Mouse (Mus musculus) heart, postnatal 25 days (tissue): ENCODE measurements at regions not wholly inside any gene's neighbourhood (a gene's known extent, or its start where the extent isn't known, plus 50 kb on each side); places are given as distances from the start of the nearest gene placed in this dataset.

ENCODE experiments used
- DNase-seq: peaks from one replicate; pipeline ENCODE4 v3.0.0; 2022; ENCODE audit warnings: low spot score
- intact Hi-C: fragments of 180-260 bp; cut with DNase I; formaldehyde crosslinking; loops from one replicate; pipeline ENCODE4 v1.15.1; 2025

DNA sequence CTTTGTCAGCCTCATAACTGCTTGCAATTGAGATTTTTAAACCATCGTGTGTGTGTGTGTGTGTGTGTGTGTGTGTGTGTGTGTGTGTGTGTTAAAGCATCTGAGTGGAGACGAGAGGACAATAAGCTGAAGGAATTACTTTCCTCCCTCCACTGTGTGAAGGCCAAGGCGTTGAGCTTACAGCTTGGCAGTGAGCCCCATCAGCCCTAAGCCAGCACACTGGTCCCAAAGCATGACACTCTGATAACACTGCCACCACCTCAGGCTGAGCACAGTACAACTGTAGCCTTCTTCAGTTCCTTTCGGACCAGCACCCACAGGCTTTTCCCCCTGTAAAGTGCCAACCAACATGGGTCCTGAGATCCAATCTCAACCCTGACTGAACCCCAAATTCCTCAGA is 85.1 kb upstream of the Egln3 start:
- DNase-seq, result no peak
- intact Hi-C loops, result no loop called here

- intact Hi-C loops, result no loop called here
- DNase-seq, result no peak
These were observed 84.4 kb upstream of the Egln3 start for GRCm38 (mm10) chr12:54288041-54288502.

- intact Hi-C loops, result no loop called here
- peak; percentile 21 for DNase-seq
These were observed 83.5 kb upstream of the Egln3 start for GRCm38 (mm10) chr12:54286911-54287819.

- intact Hi-C loops, result loop anchor here (5.0 kb wide), 1 partner anchor 76 kb away; no protein-coding TSS in a partner anchor
- DNase-seq, result no peak
These were observed 80.0 kb upstream of the Egln3 start for GRCm38 (mm10) chr12:54283646-54284045.

- DNase-seq, result no peak
- intact Hi-C loops, result loop anchor here (5.0 kb wide), 1 partner anchor 76 kb away; no protein-coding TSS in a partner anchor
These were observed 79.4 kb upstream of the Egln3 start for GRCm38 (mm10) chr12:54283011-54283410.

DNA sequence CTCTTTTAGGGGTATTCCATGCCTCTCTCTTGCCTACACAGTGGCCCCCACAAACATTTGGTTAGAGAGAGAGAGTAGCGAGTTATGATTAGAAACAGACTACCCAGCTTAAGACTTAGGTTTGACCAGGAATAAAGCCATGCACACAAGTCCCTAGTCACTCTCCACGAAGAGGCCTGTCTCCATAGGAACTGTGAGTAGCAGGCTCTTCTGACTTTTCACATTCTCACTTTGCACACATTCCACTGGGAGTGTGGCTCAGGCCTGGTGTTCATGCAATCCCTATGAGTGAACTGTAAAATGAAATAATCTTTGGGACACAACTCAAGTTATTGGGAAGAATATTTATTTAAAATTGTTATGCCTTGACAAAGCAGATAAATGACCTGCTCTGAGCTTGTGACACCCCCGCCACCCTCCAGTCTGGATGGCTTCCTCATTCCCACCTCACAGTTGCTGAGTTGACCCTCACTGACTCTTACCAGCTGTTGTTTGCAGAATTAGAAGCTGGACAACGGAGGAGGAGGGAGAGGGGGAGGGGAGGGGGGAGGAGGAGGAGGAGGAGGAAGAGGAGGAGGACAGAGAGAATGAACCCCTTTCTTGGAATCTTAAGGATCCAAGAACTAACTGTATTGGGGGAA is 78.7 kb upstream of the Egln3 start:
- DNase-seq, result no peak

DNA sequence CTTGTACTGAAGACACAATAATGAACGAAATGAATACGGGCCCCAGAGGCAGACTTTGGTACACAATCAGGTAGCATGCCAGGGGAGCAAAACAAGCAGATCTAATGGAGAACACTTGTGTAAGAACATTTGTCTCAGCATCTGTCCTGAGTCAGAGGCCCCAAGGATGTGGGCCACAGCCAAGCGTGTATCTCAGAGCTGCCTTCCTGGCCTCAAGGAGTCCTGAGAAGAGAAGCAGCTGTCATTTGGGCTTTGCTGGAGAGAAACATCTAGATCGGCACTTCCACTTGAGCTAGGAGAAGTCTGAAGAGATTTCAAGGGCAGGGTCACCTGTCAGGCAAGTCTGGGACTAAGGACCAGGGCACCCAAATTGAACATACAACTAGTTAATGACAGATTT is 76.8 kb upstream of the Egln3 start:
- intact Hi-C loops, result loop anchor here (5.0 kb wide), 1 partner anchor 73 kb away; no protein-coding TSS in a partner anchor
- DNase-seq, result peak; percentile 46

More for the DNA sequence above, 78.7 kb upstream of the Egln3 start:
- intact Hi-C loops, result loop anchor here (5.0 kb wide), 1 partner anchor 75 kb away; no protein-coding TSS in a partner anchor

- intact Hi-C loops, result loop anchor here (5.0 kb wide), 1 partner anchor 73 kb away; no protein-coding TSS in a partner anchor
- DNase-seq, result no peak
These were observed 76.3 kb upstream of the Egln3 start for GRCm38 (mm10) chr12:54280001-54280400.

DNA sequence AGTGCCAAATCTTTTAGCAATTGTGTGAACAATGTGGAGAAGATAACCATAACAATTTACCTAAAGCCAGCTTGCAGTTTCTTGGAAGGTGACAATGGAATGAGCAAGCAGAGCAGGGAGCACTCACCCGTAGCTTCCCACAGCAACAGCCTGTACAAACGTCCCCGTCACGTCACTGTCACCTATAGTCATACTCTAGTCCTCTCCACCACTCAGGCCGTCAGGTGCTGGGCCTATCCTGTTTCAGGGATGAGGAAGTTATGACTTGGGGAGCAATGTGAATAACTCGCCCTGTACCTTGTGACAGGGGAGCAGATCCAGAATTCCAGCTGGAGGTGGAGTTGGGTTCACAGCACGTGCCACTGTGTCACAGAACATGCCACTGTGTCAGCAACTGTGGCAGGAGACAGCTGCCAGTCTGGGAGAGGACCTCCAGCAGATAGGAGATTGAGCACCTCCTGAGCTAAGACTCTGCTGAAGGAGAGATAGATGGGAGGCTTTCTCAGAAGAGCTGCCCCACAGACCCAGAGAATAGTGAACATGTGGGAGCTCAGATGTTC is 73.4 kb upstream of the Egln3 start:
- intact Hi-C loops, result no loop called here

GRCm38 (mm10) chr12:54273506-54273905 is 69.8 kb upstream of the Egln3 start:
- DNase-seq, result no peak
- intact Hi-C loops, result no loop called here

More for the DNA sequence above, 73.4 kb upstream of the Egln3 start:
- no peak for DNase-seq

- intact Hi-C loops, result no loop called here
- no peak for DNase-seq
These were observed 69.0 kb upstream of the Egln3 start for GRCm38 (mm10) chr12:54272696-54273095.

DNA sequence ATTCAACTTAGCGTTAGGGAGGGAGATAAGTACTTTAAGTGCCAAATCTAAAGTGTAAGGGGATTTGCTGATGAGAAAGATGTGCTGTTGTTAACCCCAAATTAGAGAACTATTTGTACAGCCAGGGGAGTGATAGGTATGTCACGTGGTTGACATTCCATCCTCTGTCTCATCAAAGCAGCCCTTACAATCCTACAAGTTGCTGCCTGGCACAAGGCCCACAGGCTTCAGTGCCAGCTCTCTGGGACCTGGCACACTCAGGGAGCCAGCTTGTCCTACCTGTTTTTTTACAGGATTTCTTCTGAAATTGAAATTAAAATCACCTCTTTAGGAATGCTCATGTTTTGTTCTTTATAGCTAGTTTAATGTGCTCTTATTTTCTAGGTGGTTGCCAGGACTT is 68.6 kb upstream of the Egln3 start:
- intact Hi-C loops, result no loop called here
- DNase-seq, result no peak

DNA sequence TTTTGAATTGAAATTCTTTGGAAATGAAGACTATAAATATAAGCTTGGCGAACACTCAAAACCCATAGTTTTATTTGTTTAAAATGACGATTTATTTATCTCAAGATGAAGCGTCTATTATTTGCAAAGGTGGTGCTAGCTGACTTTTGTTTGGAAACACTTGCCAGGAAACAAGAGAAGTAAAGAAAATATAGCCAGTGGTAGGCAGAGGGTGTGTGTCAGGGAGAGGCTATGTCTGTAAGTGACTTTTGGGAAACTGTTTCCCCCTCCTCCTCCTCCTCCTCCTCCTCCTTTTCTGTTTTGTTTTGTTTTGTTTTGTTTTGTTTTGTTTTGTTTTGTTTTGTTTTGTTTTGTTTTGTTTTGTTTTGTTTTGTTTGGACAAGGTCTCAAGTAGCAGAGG is 62.2 kb upstream of the Egln3 start:
- intact Hi-C loops, result no loop called here
- DNase-seq, result no peak

- intact Hi-C loops, result no loop called here
- DNase-seq, result no peak
These were observed 61.5 kb upstream of the Egln3 start for GRCm38 (mm10) chr12:54264893-54265835.

GRCm38 (mm10) chr12:54264418-54264733 is 60.7 kb upstream of the Egln3 start:
- DNase-seq, result no peak
- intact Hi-C loops, result no loop called here

- DNase-seq, result no peak
- intact Hi-C loops, result no loop called here
These were observed 60.2 kb upstream of the Egln3 start for GRCm38 (mm10) chr12:54263733-54264417.

DNA sequence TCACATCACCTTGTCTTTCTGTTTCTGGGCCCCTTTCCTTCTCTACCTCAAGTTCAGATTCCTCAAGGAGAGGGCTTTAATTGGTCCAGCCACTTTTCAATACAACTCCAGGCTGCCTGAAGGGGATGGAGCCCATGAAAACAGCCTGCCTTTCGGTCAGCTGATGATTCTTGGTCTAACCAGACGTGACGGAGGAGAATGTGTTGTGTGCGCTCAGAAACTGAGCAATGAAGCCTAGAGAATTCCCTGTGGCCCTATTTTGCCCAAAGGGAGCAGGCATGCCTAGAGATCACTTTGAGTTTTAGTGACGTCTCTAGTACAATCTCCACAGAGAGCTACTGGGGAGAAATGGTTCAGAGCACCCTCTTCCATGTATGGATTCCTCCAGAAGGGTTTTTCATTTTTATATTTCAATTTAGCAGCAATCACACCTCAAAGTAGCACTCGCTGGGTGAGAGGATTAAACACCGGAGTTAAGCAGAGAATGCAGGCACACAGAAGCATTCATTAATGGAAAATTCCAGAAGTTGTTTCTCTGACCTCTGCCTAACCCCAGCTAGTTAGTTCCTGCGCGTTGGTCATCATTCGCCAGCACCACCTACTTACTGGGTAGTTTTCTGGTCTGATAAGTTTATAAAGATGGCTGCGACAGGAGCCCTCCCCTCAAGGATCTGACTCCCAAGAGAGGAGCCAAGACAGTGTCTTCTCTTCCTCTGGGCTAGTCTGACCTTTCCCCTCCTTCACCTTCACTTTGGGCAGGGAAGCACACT is 58.8 kb upstream of the Egln3 start:
- intact Hi-C loops, result no loop called here
- no peak for DNase-seq

DNA sequence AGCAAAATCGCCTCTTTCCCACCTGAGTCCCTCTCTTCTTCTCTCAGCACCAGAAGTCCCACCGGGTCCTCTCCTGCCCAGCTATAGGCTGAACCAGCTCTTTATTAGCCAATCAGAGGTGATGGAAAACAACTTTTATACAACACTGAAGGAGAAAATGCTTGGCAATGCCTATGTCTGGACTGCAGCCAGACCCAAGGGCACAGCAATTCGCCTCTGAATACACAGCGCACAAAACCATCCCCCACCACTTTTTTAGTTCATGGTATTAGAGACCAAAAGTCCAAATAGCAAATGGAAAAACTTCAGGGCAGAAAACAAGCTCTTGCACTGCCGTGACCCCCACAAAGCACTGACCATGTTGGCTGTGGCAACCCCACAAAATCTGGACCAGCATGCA is 57.8 kb upstream of the Egln3 start:
- intact Hi-C loops, result no loop called here
- DNase-seq, result no peak
